Mouse (Mus musculus): ENCODE results near the gene Mypn. TPM values are rescaled to one million over a fixed set of nuclear protein-coding genes. Genes with fewer than 3 reads are reported as not detected.

Mypn gene
- polyA plus RNA-seq, 1 experiment from 2014 or later, result 5.3 TPM

DNA sequence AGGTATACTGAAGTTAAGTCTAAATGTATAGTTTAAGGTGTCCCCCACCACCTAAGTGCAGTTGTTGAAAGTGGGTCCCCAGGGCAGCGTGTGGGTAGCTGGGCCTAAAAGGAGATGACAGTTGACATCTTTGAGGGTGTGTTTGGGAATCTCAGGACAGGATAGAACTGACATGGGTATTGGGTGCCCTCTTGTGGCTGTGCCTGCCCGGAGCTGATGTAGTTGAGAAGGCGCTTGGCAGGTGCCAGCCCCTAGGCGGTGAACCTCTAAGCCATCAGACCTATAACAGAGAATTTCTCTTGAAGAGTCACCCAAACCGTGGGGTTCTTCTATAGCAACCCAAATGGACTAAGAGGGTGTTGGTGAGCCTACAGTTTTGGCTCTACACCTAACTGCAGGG, 137.8 kb downstream of the Mypn start:
- Histone ChIP-seq H3K36me3 (no peaks in the 10 kb centered on the region), H3K4me1 (no peaks in the 10 kb centered on the region), H3K27ac (replicated peaks) (no peak overlapping the region), H3K4me2 (no peak overlapping the region), H3K9ac (no peak overlapping the region), H3K9me3 (no peaks in the 10 kb centered on the region), H3K27me3 (replicated peaks) (peaks cover 4% of the 10 kb centered on the region; the same call in 1 of the 2 replicates), H3K4me3 (no peak overlapping the region)
- WGBS, result 12% methylated on average over 5 of the region's 5 CpGs
- ATAC-seq (ENCODE audit: extremely low read depth, insufficient number of reproducible peaks, low FRiP score, low TSS enrichment), result no peak

Other genes with a start within 250 kb of the Mypn start
- gene Rufy2, start 223.7 kb downstream of the Mypn start, polyA plus RNA-seq (2015; fragmentation: Nextera tagmentation; extraction: Ambion mirVana), result 11.1 and 14.5 TPM in 2 replicates
- 60.1 and 69.6 TPM in 2 replicates for gene Hnrnph3, start 179.7 kb downstream of the Mypn start, polyA plus RNA-seq (2015; fragmentation: Nextera tagmentation; extraction: Ambion mirVana)
- 0.55 and 0.60 TPM in 2 replicates for gene Pbld2, start 179.6 kb downstream of the Mypn start, polyA plus RNA-seq (2015; fragmentation: Nextera tagmentation; extraction: Ambion mirVana)
- 0.33 and 0.61 TPM in 2 replicates for gene Pbld1, start 143.8 kb downstream of the Mypn start, polyA plus RNA-seq (2015; fragmentation: Nextera tagmentation; extraction: Ambion mirVana)
- not detected in 2 replicates for gene Atoh7, start 104.3 kb downstream of the Mypn start, polyA plus RNA-seq (2015; fragmentation: Nextera tagmentation; extraction: Ambion mirVana)
- 25.7 and 27.1 TPM in 2 replicates for gene Herc4, start 39.9 kb upstream of the Mypn start, polyA plus RNA-seq (2015; fragmentation: Nextera tagmentation; extraction: Ambion mirVana)
- gene Sirt1, start 177.8 kb upstream of the Mypn start, polyA plus RNA-seq (2015; fragmentation: Nextera tagmentation; extraction: Ambion mirVana), result 2.3 and 3.3 TPM in 2 replicates
- gene Dnajc12, start 178.5 kb upstream of the Mypn start, polyA plus RNA-seq (2015; fragmentation: Nextera tagmentation; extraction: Ambion mirVana), result 8.5 and 10.1 TPM in 2 replicates
- not detected in 2 replicates for gene Gm7075, start 217.8 kb upstream of the Mypn start, polyA plus RNA-seq (2015; fragmentation: Nextera tagmentation; extraction: Ambion mirVana)
- 18.5 and 21.8 TPM in 2 replicates for gene Ctnna3, start 226.1 kb upstream of the Mypn start, polyA plus RNA-seq (2015; fragmentation: Nextera tagmentation; extraction: Ambion mirVana)

Measured in heart, embryonic 13.5 days (tissue).